Mouse (Mus musculus): Measurements from ENCODE around the gene Lmna. TPM values are rescaled to one million over a fixed set of nuclear protein-coding genes. Genes with fewer than 3 reads are reported as not detected.

Gene Lmna
- total and polyA plus RNA-seq, 2 experiments: 28.2 to 44.7 TPM

DNA sequence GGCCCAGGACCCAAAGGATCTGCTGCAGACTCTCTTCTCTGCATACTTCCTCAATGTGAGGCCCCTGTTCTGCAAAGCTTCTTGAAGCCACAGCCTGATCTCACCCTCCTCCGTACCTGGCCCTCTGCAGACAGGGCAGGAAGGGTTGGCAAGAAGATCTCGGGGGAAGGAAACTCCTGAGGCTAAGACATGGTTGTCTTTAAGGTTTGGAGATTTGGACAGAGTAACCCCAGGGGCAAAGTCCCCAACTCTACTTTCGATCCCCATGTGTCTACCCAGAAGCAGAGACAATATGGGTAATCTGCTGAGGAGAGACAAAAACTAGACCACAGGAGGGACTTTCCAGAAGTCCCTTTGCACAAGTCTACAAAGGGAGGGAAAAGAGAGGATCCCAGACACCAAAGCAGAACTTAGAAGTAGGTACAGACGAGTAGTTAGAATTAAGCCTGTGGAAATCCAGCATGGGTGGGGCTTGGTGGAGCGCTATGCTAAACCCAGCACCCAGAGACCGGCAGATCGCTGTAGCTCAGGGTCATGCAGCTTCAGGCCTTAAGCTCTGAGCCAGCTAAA is 3.9 kb upstream of the Lmna start:
- H3K4me3 ChIP-seq (ENCODE audit: insufficient read depth, low read depth, low read length): no peak overlapping the region
- 72% methylated on average over 7 of the region's 7 CpGs for WGBS
- peaks cover 11% of the 10 kb centered on the region for H3K4me1 ChIP-seq (ENCODE audit: control insufficient read depth, insufficient read depth, low read length)
- no peak overlapping the region for H3K27ac ChIP-seq (replicated peaks; ENCODE audit: insufficient read depth, low read depth, low read length)
- no peaks in the 10 kb centered on the region for H3K27me3 ChIP-seq (ENCODE audit: control insufficient read depth, insufficient read depth, low read length)
- H3K9ac ChIP-seq (ENCODE audit: low read depth, low read length): no peak overlapping the region
- no peaks in the 10 kb centered on the region for H3K36me3 ChIP-seq (ENCODE audit: control insufficient read depth, insufficient read depth, low read length)
- H3K79me2 ChIP-seq (ENCODE audit: control insufficient read depth, insufficient read depth, low read length): no peaks in the 10 kb centered on the region
- no peak for DNase-seq (ENCODE audit: extremely low read depth, low read depth, low spot score)
- TF ChIP-seq CTCF (IDR thresholded peaks at IDR 0.05; ENCODE audit: low read depth, low read length) (no peak), POLR2A (IDR thresholded peaks at IDR 0.05; ENCODE audit: extremely low read depth, insufficient read depth, low read length) (no peak)

DNA sequence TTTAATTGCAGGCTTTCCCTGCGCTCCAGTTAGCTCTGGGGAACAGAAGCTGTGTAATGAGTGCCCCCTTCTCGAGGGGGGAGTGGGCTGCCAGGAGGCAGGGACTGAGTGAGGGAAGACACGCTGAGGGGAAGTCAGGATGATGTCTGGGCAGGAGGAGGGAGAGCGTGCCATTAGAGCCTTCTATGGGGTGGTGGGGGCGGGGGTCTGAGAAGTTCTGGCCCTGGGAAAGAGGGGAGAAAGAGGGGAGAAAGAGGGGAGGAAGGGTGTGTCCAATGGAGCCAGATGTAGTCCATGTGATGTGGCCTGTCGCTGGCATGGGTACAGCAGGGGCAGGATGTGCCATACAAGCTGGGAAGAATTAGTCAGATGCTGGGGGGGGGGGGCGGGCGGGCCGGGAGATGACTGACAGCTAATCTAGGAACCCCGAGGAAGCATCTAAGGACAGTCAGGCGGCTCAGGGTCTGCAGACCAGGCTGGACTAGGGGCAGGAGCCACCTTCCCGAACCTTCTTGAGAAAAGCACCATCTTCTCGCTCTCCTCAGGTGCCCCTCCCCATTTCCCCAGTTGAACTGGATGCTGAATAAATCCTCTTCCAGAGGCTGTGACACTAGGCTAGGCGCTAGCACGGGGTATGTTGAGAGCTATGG is 3.3 kb upstream of the Lmna start:
- Histone ChIP-seq H3K4me1 (ENCODE audit: control insufficient read depth, insufficient read depth, low read length) (peaks cover 11% of the 10 kb centered on the region), H3K4me3 (ENCODE audit: insufficient read depth, low read depth, low read length) (no peak overlapping the region), H3K9ac (ENCODE audit: low read depth, low read length) (no peak overlapping the region), H3K79me2 (ENCODE audit: control insufficient read depth, insufficient read depth, low read length) (no peaks in the 10 kb centered on the region), H3K27ac (replicated peaks; ENCODE audit: insufficient read depth, low read depth, low read length) (no peak overlapping the region), H3K27me3 (ENCODE audit: control insufficient read depth, insufficient read depth, low read length) (no peaks in the 10 kb centered on the region), H3K36me3 (ENCODE audit: control insufficient read depth, insufficient read depth, low read length) (no peaks in the 10 kb centered on the region)
- TF ChIP-seq POLR2A (IDR thresholded peaks at IDR 0.05; ENCODE audit: extremely low read depth, insufficient read depth, low read length): no peak
- no peak for TF ChIP-seq CTCF (IDR thresholded peaks at IDR 0.05; ENCODE audit: low read depth, low read length)
- WGBS: 56% methylated on average over 11 of the region's 15 CpGs
- DNase-seq (ENCODE audit: extremely low read depth, low read depth, low spot score): no peak

- WGBS: 56% methylated on average over 6 of the region's 6 CpGs
- H3K36me3 ChIP-seq (ENCODE audit: control insufficient read depth, insufficient read depth, low read length): no peaks in the 10 kb centered on the region
- H3K4me1 ChIP-seq (ENCODE audit: control insufficient read depth, insufficient read depth, low read length): peaks cover 11% of the 10 kb centered on the region
- H3K79me2 ChIP-seq (ENCODE audit: control insufficient read depth, insufficient read depth, low read length): no peaks in the 10 kb centered on the region
- DNase-seq (ENCODE audit: extremely low read depth, low read depth, low spot score): peak; percentile 41
- H3K27ac ChIP-seq (replicated peaks; ENCODE audit: insufficient read depth, low read depth, low read length): no peak overlapping the region
- TF ChIP-seq POLR2A (IDR thresholded peaks at IDR 0.05; ENCODE audit: extremely low read depth, insufficient read depth, low read length) (no peak), CTCF (IDR thresholded peaks at IDR 0.05; ENCODE audit: low read depth, low read length) (no peak)
- no peak overlapping the region for H3K4me3 ChIP-seq (ENCODE audit: insufficient read depth, low read depth, low read length)
- H3K9ac ChIP-seq (ENCODE audit: low read depth, low read length): no peak overlapping the region
- H3K27me3 ChIP-seq (ENCODE audit: control insufficient read depth, insufficient read depth, low read length): no peaks in the 10 kb centered on the region
These were observed 2.6 kb upstream of the Lmna start for GRCm38 (mm10) chr3:88512141-88512895.

- no peak for DNase-seq (ENCODE audit: extremely low read depth, low read depth, low spot score)
- Histone ChIP-seq H3K9ac (ENCODE audit: low read depth, low read length) (no peak overlapping the region), H3K27me3 (ENCODE audit: control insufficient read depth, insufficient read depth, low read length) (no peaks in the 10 kb centered on the region), H3K27ac (replicated peaks; ENCODE audit: insufficient read depth, low read depth, low read length) (no peak overlapping the region), H3K79me2 (ENCODE audit: control insufficient read depth, insufficient read depth, low read length) (no peaks in the 10 kb centered on the region), H3K4me1 (ENCODE audit: control insufficient read depth, insufficient read depth, low read length) (peaks cover 11% of the 10 kb centered on the region), H3K4me3 (ENCODE audit: insufficient read depth, low read depth, low read length) (no peak overlapping the region), H3K36me3 (ENCODE audit: control insufficient read depth, insufficient read depth, low read length) (no peaks in the 10 kb centered on the region)
- WGBS: 70% methylated on average over 4 of the region's 4 CpGs
- no peak for TF ChIP-seq CTCF (IDR thresholded peaks at IDR 0.05; ENCODE audit: low read depth, low read length)
- TF ChIP-seq POLR2A (IDR thresholded peaks at IDR 0.05; ENCODE audit: extremely low read depth, insufficient read depth, low read length): no peak
These were observed 1.8 kb upstream of the Lmna start for GRCm38 (mm10) chr3:88511559-88511958.

DNA sequence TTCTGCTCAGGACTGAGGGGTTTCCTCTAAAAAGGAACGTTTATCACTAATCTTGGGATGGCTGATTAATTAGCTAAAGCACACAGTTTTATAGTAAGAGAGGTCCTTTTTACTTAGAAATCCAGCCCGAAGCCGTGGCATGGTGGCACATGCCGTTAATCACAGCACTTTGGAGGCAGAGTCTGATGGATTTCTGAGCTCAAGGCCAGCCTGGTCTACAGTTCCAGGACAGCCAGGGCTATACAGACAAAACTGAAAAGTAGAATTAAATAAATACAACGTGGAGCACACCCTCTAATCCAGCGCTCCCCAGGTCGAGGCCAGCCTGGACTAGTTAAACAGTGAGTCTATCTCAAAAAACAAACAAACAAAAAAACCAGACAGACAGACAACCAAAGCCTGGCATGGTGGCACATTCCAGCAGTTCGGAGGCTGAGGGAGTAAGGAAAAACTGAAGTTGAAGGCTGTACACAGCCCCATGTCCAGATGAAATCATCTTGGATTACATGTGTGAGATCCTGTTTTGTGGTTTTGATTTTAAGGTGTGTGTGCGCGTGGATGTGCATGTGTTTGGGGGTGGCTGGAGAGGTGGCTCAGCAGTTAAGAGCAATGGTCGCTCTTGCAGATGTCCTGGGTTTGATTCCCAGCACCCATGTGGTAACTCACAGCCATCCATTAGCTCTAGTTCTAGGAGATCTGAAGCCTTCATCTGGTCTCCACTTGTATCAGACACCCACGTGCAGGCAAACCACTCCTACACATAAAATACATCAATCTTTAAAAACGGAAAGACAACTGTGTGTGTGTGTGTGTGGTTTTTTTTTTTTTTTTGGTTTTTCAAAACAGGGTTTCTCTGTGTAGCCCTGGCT is 899 bp upstream of the Lmna start:
- no peak for TF ChIP-seq POLR2A (IDR thresholded peaks at IDR 0.05; ENCODE audit: extremely low read depth, insufficient read depth, low read length)
- no peak for TF ChIP-seq CTCF (IDR thresholded peaks at IDR 0.05; ENCODE audit: low read depth, low read length)
- Histone ChIP-seq H3K79me2 (ENCODE audit: control insufficient read depth, insufficient read depth, low read length) (no peaks in the 10 kb centered on the region), H3K4me1 (ENCODE audit: control insufficient read depth, insufficient read depth, low read length) (peaks cover 11% of the 10 kb centered on the region), H3K36me3 (ENCODE audit: control insufficient read depth, insufficient read depth, low read length) (no peaks in the 10 kb centered on the region), H3K4me3 (ENCODE audit: insufficient read depth, low read depth, low read length) (peak overlapping the region; percentile 55; the same call in 1 of the 2 replicates), H3K27ac (replicated peaks; ENCODE audit: insufficient read depth, low read depth, low read length) (peak overlapping the region; percentile 86), H3K9ac (ENCODE audit: low read depth, low read length) (peak overlapping the region; percentile 53), H3K27me3 (ENCODE audit: control insufficient read depth, insufficient read depth, low read length) (no peaks in the 10 kb centered on the region)
- no peak for DNase-seq (ENCODE audit: extremely low read depth, low read depth, low spot score)
- WGBS: 41% methylated on average over 13 of the region's 13 CpGs

Data from liver, adult 2 months (tissue).